Mouse (Mus musculus): ENCODE measurements around the gene Gm26558.

DNA sequence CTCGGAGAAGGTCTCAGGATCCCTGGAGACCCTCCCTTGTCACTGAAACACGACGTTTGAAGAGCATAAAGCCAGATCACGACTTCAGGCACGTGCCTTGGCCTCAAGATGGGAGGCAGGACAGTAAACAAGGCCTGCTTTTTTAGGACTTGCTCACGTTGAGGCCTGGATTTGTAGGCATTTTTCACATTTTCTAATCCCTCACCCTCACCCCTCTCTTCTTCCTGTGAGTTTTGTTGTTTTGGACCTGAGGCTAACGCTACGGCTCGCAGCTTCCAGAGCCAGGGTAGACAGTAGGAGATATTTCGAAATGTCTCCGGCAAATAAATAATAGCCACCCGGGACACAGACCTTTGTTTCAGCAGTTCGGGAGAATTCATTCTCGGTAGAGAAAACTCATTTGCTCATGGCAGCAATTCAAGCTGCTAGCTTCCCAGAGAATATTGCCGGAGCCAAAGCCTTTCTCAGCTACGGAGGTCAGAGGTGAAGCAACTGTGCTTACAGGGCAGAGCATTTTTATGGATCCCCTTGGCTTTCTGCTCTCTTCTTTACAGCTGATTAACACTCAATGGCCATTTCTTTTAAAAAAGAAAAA is 18.8 kb downstream of the Gm26558 start:
- TF ChIP-seq CTCF (conservative IDR thresholded peaks at IDR 0.05; ENCODE audit: low read length) (no peak), NANOG (IDR thresholded peaks at IDR 0.05; ENCODE audit: borderline replicate concordance, low read length) (no peak)

Data from E14TG2a.4 (cell line).